Mouse (Mus musculus): ENCODE results near the gene Inha.

DNA sequence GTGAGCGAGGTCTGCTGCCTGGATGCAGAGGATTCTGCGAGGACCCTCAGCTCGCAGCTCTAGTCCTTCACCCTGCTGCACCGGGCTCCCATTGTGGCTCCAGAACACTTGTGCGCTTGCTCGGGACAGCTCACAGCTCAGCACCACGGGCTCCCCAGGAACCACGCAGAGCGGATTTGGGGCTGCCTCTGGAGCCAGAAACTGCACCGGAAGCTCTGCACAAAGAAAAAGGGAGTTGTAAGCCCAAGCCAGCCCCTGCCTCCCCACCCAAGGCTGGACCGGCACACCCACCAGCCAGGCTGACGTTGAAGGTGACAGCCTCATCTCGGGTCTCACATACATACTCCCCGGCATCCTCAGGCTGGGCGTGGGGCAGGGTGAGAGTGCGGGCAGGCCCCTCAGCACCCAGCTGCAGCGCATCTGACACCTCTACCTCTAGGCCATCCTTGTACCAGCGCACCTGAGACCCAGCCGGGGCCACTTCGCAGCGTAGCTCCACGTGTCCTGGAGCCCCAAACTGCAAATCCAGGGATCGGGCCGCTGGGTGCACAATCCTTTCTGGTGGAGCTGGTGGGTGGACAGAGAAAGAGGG lies 14.2 kb upstream of the Inha start:
- TF ChIP-seq CTCF (IDR thresholded peaks at IDR 0.05; ENCODE audit: low read depth, low read length) (no peak), POLR2A (IDR thresholded peaks at IDR 0.05; ENCODE audit: extremely low read depth, insufficient read depth, low read length) (no peak)

All from liver, adult 2 months (tissue).